Mouse (Mus musculus) CD4-positive, CD25-positive, alpha-beta regulatory T cell, adult 4 months (primary cell): ENCODE data around the gene Aldh16a1. TPM values are rescaled to one million over a fixed set of nuclear protein-coding genes. Genes with fewer than 3 reads are reported as not detected.

Experiments used
- polyA plus RNA-seq, 2 experiments: library from polyadenylated mRNA; unstranded; fragments of 100-300 nt; shearing (Covaris generic); gene quantifications; one replicate each; pipeline ENCODE4 v1.2.1; 2017

Aldh16a1 gene
- polyA plus RNA-seq, 2 experiments from 2014 or later = 16.5 to 27.2 TPM

Other genes with a start within 250 kb of the Aldh16a1 start
- gene Ap2a1, start 225.1 kb downstream of the Aldh16a1 start, polyA plus RNA-seq = 1 to 10 TPM; 6.2 to 7.4 TPM
- not detected for gene Tsks, start 211.4 kb downstream of the Aldh16a1 start, polyA plus RNA-seq
- under 1 TPM; 0.36 to 0.92 TPM for gene Cpt1c, start 179.7 kb downstream of the Aldh16a1 start, polyA plus RNA-seq
- 100 to 1,000 TPM in 1 of 2 experiments, 10 to 100 TPM in 1; 39.7 to 114 TPM for gene Prmt1, start 168.0 kb downstream of the Aldh16a1 start, polyA plus RNA-seq
- gene Irf3, start 156.9 kb downstream of the Aldh16a1 start, polyA plus RNA-seq = 100 to 1,000 TPM; 117 to 147 TPM
- 10 to 100 TPM; 23.6 to 30.1 TPM for gene Bcl2l12, start 155.9 kb downstream of the Aldh16a1 start, polyA plus RNA-seq
- gene Scaf1, start 138.2 kb downstream of the Aldh16a1 start, polyA plus RNA-seq = 1 to 10 TPM; 7.0 to 9.3 TPM
- 1 to 10 TPM; 2.0 to 3.9 TPM for gene Rras, start 136.6 kb downstream of the Aldh16a1 start, polyA plus RNA-seq
- 10 to 100 TPM; 10.8 to 10.9 TPM for gene Prr12, start 101.7 kb downstream of the Aldh16a1 start, polyA plus RNA-seq
- 100 to 1,000 TPM; 158 to 199 TPM for gene Nosip, start 92.2 kb downstream of the Aldh16a1 start, polyA plus RNA-seq
- 1 to 10 TPM; 1.7 to 2.8 TPM for gene Prrg2, start 91.9 kb downstream of the Aldh16a1 start, polyA plus RNA-seq
- gene Rcn3, start 62.4 kb downstream of the Aldh16a1 start, polyA plus RNA-seq = 10 to 100 TPM in 1 of 2 experiments, 1 to 10 TPM in 1; 7.6 to 66.3 TPM
- gene Fcgrt, start 50.7 kb downstream of the Aldh16a1 start, polyA plus RNA-seq = 1 to 10 TPM; 2.3 to 3.8 TPM
- gene Rps11, start 30.1 kb downstream of the Aldh16a1 start, polyA plus RNA-seq = 1,000 to 10,000 TPM; 3,755 to 5,441 TPM
- gene Rpl13a, start 25.8 kb downstream of the Aldh16a1 start, polyA plus RNA-seq = 1,000 to 10,000 TPM; 5,632 to 7,602 TPM
- gene Gm45713, start 18.4 kb downstream of the Aldh16a1 start, polyA plus RNA-seq = not detected
- gene Flt3l, start 18.2 kb downstream of the Aldh16a1 start, polyA plus RNA-seq = 10 to 100 TPM; 89.0 to 91.7 TPM
- gene Pih1d1, start 281 bp downstream of the Aldh16a1 start, polyA plus RNA-seq = 10 to 100 TPM; 40.4 to 50.6 TPM
- not detected for gene Slc17a7, start 9.4 kb upstream of the Aldh16a1 start, polyA plus RNA-seq
- not detected for gene Gfy, start 25.0 kb upstream of the Aldh16a1 start, polyA plus RNA-seq
- not detected for gene Pth2, start 26.4 kb upstream of the Aldh16a1 start, polyA plus RNA-seq
- gene Ccdc155, start 50.3 kb upstream of the Aldh16a1 start, polyA plus RNA-seq = not detected
- gene Dkkl1, start 57.6 kb upstream of the Aldh16a1 start, polyA plus RNA-seq = 10 to 100 TPM; 16.1 to 22.9 TPM
- 1 to 10 TPM; 4.5 to 5.4 TPM for gene Tead2, start 61.2 kb upstream of the Aldh16a1 start, polyA plus RNA-seq
- gene Cd37, start 84.5 kb upstream of the Aldh16a1 start, polyA plus RNA-seq = 100 to 1,000 TPM; 473 to 666 TPM
- not detected for gene Slc6a16, start 86.5 kb upstream of the Aldh16a1 start, polyA plus RNA-seq
- gene Slc6a21, start 122.9 kb upstream of the Aldh16a1 start, polyA plus RNA-seq = not detected
- 10 to 100 TPM; 11.7 to 15.9 TPM for gene Trpm4, start 179.2 kb upstream of the Aldh16a1 start, polyA plus RNA-seq
- not detected for gene Hrc, start 180.7 kb upstream of the Aldh16a1 start, polyA plus RNA-seq
- not detected for gene Ppfia3, start 212.4 kb upstream of the Aldh16a1 start, polyA plus RNA-seq
- not detected for gene Lin7b, start 216.0 kb upstream of the Aldh16a1 start, polyA plus RNA-seq
- 100 to 1,000 TPM in 1 of 2 experiments, 10 to 100 TPM in 1; 82.1 to 130 TPM for gene Snrnp70, start 241.2 kb upstream of the Aldh16a1 start, polyA plus RNA-seq